Mouse (Mus musculus): ENCODE data around the gene Syt7.
A peak's percentile ranks its signal among the peaks of the same experiment; 100 is the strongest.

The Syt7 gene

DNA sequence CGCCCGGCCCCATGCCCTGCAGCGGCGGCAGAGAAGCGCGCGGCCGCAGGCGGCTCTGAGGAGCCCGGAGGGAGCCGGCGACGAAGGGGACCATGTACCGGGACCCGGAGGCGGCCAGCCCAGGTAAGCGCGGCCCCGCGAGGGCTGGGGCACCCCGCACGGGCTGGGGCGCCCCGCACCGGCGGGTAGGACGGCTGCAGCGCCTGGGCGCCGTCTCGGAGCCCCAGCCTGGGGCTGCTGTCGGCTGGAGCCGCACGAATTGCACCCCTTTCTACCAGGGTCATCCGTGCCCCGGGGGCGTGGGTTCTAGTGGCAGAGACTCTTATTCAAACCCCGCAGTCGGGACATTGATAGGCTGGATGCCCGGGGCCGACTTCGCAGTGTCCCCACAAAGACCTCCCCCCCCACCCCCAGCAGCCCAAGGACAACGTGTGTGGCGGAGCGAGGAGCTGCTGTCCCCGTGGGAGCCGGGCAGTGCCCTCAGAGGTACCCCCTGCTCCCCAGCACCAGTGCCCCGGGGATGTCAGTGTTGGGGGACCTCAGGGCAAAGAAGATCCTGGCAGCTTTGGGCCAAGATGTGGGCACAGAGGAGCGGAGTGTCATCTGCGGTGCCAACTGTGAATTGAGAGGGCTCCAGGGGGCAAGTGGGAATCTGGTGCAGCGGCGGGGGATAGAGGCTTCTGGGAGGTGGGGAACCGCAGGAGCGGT, 655 bp downstream of the Syt7 start:
- DNase-seq, result peak; percentile 65

DNA sequence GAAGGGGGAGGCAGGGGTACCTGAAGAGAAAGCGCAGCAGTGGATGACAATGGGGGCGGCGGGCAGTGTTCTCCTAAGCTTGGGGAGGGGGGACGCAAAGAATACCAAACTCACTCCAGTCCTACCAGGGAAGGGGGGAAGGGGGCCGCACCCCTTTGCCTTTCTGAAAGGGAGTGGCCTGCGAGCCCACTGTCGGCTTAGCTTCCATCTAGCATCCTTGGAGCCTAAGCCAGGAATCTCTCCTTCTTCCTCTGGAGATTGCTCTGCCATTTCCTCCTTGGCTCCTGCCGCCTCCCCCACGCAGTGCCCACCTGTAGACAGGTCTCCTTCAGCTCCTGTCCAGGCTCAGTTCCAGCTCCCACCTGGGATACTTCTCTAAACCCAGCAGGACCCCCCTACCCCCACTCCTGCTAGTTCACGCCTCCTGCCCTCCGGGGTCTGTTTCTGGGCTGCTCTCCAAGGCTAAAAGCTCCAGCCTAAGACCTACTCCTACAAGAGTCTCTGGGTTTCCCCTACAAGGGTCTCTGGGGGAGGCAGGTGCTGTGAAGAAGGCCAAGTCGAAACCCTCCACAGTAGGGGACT, 1.3 kb downstream of the Syt7 start:
- peak; percentile 80 for DNase-seq

DNA sequence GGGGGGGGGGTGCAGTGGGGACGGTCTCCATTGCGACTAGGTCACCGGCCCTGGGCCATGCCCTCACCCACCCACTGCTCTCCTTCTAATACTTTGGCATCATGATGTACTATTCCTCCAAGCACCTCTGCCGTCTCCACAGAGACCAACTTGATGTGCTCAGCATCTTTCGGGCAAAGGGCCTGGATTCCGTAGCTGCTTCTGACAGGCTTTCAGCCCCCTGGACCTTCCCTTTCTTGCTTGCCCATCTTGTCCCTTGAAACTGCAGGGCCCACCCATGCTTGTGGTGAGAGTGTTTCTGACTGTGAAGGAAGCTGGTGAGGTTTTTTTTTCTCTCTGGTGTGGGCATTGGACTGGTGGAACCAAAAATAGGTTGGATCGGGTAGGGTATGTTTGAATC, 2.1 kb downstream of the Syt7 start:
- DNase-seq, result peak; percentile 44

DNA sequence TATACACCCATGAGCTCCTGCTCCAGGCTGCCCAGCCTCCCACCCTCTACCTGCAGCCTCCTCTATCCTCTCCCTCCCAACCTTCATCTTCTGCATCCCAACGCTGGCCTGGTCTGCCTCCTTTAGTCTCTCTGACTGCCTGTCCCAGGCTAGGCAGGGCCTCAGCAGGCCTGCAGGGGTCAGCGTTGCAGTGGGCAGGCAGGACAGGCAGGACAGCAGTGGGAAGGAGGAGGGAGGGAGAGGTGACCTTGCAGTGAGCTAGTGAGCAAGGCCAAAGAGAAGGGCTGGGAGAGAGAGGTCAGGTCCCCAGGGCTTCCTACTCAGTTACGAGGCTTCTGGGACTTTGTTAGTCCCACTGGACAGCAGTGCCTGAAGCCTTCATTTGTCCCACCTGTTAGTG, 3.1 kb downstream of the Syt7 start:
- peak; percentile 79 for DNase-seq

DNA sequence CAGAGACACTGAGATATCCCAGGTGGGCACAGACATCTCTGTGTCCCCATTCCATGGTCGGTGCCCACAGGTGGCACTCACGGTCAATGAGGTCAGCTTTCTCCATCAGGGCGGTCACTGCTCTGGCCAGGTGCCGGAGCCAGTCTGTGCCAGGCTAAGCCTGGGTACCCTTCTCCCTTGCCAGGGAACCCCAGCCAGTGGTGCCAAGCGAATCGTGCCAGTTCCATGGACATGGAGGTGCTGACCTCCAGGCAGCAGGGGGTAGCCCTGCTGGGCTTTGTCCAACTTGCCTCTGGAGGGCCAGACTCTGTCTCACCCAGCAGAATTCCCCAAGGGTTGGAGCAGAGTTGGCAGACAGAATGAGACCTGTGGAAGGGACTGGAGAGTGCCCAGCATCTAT, 4.6 kb downstream of the Syt7 start:
- DNase-seq, result peak; percentile 80

DNA sequence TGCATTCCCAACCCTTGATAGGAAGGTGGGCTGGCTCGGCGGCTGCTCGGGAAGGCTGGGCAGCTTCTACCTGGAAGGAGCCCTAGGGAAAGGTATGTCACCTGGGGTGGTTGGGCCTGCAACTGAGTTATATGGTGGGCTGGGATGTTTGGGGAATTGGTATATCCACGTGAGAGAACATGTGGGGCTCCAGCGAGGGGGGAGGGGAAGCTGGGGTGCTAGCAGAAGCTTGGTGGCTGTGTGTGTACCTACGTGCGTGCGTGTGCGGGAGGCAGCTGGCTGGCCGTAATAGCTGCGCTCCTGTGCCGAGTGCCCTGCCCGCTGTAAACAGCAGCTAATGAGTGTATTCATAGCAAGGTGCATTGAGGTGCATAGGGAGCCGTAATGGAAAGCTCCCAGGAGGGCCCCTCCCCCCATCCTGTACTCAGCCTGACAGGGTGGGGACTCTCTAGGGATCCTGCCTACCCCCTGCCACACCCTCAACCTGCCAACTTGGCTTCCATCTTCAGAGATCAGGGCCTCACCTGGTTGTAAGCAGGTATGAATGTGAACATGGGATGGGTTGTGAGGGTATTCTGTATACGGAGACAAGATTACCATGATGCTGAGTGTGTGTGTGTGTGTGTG, 5.1 kb downstream of the Syt7 start:
- peak; percentile 54 for DNase-seq

DNA sequence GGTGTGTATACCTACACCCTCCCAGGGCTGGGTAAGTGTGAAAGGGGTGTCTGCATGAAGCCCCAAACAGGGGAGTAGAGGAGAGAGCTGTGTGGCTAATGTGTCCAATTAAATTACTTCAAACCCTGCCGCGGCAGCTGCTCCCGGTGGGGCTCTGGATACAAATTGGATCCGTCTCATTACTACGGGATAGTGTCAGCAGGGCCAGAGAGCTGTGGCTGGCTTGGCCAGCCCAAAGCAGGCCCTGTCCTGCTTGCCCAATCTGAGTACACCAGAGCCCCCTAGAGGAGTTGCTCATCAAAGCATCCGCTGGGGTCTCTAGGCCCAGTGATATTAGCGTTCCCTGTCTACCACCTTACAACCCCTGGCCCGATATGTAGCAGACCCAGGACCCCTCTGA, 6.3 kb downstream of the Syt7 start:
- peak; percentile 70 for DNase-seq

DNA sequence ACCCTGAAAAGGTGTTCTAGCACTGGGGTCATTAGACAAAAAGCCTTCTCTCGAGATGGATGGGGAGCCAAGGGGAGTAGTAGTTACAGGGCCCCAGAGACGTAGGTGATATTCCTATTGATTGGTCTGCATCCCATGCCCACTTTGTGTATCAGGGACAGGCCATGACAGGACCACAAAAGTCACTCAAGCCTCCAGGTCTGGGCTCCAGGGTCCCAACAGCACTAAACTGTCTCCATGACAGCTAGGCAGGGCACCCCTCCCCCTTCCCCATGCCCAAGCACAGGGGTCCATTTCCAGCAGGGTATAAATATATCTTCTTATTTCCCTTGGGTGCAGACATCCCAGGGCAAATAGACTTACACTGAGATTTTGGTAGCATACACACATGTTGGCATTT, 8.1 kb downstream of the Syt7 start:
- DNase-seq, result peak; percentile 42

DNA sequence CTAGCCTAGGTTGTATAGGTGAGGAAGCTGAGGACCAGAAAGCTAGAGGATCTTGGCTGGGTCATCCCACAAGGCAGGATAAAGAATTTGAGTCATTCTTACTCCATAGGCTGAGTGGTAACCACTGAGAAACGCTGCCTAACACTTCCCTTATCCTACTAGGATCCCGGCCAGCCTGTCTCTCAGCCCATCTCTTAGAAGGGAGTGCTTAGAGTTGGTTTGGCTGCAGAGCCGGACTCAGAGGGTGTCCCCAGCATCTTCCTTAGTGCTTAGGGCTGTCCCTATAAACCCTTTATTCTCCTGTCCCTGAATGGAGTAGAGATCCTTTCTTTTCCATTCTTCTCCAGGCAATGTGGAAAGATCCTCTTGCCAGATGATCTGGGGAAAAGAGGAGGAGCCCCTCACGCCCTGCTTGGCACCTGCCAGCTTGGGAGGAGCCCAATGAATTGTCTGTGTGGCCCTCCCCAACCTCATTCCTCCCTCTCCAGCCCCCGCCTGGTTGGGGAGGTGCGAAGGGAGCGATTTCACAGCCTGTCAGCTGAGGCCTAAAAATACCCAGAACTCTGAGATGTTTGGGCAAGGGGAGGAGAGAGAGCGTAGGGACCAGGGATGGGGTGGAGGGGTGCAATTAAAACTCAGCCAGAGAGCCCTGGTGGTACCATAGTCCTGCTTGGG, 8.7 kb downstream of the Syt7 start:
- peak; percentile 62 for DNase-seq

DNA sequence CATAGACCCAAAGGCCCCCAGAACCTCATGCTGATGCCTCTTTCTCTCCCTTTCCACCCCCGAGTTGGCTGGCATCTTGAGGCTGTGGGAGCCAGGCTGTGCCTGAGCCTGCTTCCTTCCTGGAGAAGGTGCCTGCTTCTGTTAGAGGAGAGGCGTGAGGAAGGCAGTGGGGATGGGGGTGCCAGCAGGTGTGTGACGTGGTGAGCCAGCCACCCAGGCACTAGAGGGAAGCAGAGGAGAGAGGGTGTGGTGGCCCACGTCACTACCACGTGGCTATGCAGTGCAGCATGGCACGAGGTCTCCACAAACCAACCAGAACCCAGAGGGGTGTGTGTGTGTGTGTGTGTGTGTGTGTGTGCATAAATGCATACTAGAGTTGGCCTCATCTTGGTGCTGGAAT, 9.4 kb downstream of the Syt7 start:
- DNase-seq, result peak; percentile 58

DNA sequence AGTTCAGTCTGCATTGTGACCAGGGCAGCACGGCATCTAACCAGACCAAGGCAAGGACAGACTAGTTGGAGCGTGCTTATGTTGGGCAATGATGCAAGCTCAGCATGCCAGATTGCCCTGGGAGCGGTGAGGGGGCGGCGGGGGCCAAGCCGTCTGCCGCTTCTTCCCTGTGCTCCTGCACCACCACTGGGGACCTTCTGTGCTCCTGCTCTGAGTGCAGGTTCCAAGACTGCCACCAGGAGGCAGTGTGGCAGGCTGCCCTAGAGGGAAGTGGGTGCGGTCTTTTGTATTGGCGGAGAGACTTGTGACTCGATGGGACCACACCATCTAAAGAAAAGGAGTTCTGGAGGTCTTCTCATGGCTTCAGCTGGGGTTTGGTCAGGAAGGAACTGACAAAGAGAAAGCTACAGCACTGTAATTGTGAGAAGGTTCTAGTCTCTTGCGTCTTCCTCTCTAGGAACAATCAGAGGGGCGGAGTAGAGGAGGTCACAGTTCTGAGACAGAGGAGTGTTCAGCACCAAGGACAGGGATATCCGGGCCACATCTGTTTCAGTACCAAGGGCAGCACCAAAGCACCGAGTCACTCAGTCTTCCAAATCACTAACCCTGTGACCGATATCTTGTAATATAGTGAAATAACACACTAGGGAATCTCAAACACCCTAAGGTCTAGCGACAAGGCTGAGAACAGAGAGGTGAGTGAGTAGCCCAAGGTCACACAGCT, 14.0 kb downstream of the Syt7 start:
- DNase-seq, result peak; percentile 87

DNA sequence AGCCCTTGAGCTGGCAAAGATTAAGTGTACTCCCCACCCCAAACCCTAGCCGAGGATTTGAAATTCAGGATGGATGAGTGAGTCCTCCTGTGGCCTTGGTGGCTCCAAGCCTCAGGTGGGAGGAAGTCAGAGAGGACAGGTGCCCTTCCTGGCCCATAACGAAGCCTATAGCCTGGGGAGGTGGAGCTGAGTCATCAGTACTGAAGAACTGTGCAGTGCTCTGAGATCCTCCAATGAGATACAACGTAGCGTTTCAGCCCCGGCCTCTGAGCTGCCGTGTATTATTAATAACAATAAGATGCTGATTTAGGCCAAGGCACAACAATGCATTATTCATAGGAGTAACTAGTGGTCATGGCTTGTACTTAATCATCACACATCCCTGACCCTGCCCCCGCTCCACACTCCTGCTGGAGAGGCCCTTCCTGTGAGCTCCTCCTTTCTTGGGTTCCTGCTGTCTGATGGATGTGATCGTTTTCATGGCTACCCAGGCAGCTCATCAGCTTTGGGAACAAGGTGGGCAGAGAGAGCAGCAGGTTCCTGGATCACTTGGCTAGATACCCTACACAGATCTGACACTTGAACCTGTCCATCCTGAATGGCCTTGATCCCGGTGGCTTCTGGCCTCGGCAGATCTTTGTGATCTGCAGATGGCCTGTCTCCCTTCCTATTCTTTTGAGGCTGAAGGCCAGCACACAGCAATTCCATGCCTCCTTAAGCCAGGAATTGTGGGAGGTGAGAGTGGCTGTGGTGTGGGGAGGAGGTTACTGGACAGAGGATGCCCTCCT, 14.9 kb downstream of the Syt7 start:
- no peak for DNase-seq

DNA sequence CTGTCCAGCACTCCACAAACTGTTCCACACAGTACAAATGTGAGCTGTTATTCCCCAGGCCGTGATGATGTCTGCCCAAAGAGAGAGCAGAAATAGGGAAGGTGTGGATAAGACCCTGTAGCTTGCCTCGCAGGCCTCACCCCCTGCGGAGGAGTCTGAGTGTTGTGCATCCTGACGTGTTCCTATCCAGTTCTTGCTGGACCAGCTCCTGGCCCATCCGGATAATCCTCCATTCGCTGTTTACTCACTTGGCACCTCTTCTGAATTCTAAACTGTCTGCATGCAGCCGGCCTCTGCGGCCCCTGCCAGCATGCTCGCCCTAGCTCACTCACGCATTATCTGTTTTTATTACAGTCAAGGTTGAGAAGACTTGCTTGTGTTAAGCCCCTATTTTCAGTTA, 15.5 kb downstream of the Syt7 start:
- peak; percentile 80 for DNase-seq

DNA sequence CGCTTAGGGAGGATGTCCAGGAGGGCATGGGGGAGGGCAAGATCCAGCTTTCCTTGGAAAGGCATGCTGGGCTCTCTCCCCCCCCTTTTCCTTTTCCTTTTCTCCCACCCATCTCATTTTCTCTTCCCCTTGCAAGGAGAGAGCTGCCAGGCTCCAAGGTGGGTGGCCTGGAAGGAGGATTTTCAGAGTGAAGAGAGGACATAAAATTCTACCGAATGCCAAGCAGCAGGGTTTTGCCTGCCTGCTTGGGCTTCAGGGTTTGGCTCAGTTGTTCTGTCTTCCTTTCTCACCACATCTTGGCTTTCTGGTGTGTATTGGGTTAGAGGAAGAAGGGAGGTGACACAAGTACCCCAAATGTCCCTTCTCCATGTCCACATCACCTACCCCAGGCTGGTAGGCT, 16.0 kb downstream of the Syt7 start:
- DNase-seq, result no peak

DNA sequence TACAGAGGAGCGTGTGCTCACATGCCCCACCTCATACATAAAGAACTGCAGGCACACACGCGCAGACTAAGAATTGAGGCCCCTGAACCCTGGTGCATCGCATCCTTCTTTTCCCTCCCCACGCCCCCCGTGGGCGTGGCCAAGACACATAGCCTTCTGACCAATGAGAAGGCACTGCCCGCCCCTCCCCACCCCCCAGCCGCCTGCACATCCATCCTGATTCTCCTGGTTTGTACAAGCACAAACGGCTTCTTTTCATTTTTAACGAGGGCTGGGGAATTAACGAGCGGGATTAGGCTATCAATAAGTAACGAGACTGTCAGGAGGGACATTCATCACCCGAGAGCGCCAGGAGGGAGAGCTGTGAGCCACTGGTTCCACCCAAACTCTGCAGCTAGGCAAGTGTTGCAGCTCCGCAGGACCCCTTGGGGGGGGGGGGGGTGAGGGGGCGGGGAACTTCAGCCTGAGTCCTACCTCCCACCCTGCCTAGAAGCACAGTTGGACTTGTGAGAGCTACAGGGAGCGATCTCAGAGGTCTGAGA, 24.9 kb downstream of the Syt7 start:
- DNase-seq, result no peak

DNA sequence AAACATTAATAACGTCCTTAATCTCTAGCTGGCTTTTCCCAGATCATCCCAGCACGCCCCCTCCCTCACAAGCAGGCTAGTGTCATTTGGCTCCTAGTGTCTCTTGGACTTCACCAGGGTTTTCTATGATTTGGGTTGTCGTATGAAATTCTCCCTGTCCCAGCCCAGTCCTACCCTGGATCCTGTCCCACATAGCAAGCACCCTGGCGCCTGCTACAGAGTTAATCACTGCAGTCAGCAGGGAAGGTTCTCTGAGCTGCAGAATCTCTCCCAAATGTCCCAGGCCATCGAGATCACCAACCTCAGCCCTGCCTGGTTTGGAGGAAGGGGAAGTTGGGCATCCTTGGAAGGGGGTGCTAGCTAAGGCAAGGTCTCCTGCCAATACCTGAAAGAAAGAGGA, 26.6 kb downstream of the Syt7 start:
- DNase-seq, result no peak

DNA sequence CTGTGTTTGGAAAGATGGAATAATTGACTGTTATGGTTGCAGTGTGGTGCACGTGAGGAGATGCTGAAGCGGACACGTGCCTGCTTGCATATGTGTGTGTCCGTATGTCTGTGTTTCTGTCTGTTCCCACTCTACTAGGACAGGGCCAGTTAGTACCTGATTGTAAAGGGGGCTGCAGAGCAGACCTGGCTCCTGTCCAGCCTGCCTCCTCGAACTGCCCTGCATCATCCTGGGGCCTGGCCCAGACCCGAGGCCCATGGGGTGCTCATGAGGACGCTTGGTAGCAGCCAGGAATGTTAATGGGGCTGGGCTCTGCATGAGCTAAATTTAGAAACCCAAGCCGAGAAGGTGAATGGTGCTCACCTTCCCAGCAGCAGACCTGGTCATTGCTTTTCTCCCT, 28.0 kb downstream of the Syt7 start:
- peak; percentile 88 for DNase-seq

DNA sequence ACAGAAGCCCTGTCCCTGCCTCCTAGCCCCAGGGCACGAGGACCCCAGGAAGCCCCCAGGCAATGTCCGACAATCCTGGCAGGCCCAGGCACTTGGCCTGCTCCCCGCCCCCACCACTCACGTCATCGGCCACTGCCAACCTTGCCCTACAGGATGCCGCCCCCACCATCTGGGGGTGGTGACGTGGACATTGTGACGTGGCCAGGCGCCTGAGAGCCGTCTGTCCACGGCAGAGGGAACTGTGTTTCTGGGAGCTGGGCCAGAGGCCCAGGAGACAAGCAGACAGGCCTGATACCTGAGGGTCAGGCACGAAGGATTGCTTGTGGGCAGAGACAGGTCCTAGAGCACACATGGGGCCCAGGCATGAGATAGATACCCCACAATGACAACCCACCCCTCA, 28.5 kb downstream of the Syt7 start:
- peak; percentile 98 for DNase-seq

DNA sequence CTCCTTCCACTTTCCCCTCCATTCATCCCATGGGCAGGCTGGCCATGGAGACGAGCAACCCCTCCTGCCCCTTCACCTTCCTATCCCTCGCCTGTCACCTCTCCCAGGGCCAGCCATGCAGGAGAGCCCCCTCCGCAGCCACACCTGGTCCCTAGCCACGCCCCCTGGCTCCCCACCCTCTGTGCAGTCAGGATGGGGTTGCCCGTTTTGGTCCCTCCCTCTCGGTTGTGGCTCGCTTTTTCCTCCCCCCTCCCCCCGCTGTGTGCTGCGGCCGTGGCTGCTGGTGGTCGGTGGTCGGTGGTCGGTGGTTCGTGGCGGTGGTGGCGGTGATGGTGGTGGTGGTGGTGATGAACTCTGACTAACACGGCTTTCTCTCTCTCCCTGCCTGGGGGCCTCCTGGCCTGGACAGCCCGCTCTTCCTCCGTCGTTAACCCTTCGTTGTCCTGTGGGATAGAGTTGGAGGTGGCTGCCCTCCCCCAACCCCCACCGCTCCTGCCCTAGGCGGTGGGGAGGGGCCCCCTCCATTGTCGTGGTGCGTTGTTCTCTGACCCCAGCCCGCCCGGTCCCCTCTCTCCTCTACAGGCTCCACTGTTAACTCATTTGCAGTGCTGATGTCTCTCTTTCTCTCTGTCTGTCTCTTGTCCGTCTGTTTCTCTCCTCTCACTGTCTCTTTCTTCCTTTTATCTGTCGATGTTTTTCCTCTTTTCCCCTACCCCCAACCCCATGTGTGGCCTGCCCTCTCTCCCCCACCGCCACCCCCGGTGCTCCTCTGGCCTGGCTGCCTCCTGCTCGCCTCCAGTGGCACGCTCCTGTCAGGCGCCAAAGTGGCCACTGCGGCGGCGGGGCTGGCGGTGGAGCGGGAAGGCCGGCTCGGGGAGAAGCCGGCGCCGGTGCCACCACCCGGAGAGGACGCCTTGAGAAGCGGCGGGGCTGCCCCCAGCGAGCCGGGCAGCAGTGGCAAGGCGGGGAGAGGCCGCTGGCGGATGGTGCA, 33.4 kb downstream of the Syt7 start:
- DNase-seq, result no peak

DNA sequence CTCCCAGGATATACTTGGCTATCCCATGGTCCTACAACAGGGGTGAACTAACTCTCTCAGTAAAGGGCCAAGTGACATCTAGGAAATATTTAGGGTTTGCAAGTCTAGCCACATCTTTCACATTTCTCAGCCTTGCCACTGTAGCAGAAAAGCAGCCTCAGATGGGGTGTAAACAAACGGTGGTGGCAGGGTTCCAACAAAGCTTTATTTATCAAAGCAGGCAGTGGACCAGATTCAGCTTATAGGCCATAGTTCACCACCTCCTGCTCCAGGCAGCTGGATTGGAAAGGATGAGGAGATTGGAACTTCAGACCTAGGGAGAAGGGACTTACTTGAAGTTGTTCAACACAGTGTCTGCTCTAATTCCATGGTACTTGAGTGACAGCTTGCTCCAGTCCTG, 35.9 kb downstream of the Syt7 start:
- no peak for DNase-seq
